Mouse (Mus musculus) CH12.LX (cell line): ENCODE results near the gene B230217C12Rik. TPM values are rescaled to one million over a fixed set of nuclear protein-coding genes. Genes with fewer than 3 reads are reported as not detected.

Experiments
- DNase-seq: peaks from one replicate; pipeline ENCODE4 v3.0.0-alpha.2; 2013; ENCODE audit errors: extremely low read depth
- H3K27ac ChIP-seq: 2 replicates; pipeline ENCODE4 v1.5.1; 2012; ENCODE audit warnings: low read depth, mild to moderate bottlenecking, control low read depth, moderate library complexity; ENCODE audit not compliant: insufficient read depth
- H3K27me3 ChIP-seq: replicated peaks from 2 replicates; pipeline ENCODE3; 2012; ENCODE audit warnings: inconsistent platforms
- H3K36me3 ChIP-seq, 2 experiments: replicated peaks in 1 of 2; 2 replicates each; pipeline versions ENCODE3 to v1.6.1; 2012; ENCODE audit warnings: inconsistent platforms in 1 of 2, low read length in 1 of 2, mild to moderate bottlenecking in 1 of 2, mixed read lengths in 1 of 2, moderate library complexity in 1 of 2; ENCODE audit not compliant: control insufficient read depth in 1 of 2, insufficient read depth in 1 of 2
- H3K4me1 ChIP-seq, 2 experiments: 2 replicates each; pipeline ENCODE4 v1.6.1; 2012; ENCODE audit warnings: inconsistent platforms in 1 of 2, moderate library complexity in 1 of 2; ENCODE audit not compliant: insufficient read depth in 2 of 2, control insufficient read depth in 1 of 2
- H3K4me2 ChIP-seq: 2 replicates; pipeline ENCODE4 v1.6.1; 2012; ENCODE audit warnings: low read depth, mild to moderate bottlenecking, control low read depth; ENCODE audit not compliant: poor library complexity, insufficient read depth, severe bottlenecking
- H3K4me3 ChIP-seq, 3 experiments: fragments of 150-350 bp in 1 of 3; sonication (generic) in 1 of 3; replicated peaks in 1 of 3; 2 replicates each; pipeline versions ENCODE3 to v1.5.1; 2011 to 2012; ENCODE audit warnings: low read depth in 2 of 3, low read length in 2 of 3, mild to moderate bottlenecking in 2 of 3, moderate library complexity in 2 of 3, control low read depth in 1 of 3, improper control_type of control experiment in 1 of 3, inconsistent platforms in 1 of 3, mixed read lengths in 1 of 3; ENCODE audit not compliant: poor library complexity in 1 of 3
- H3K79me2 ChIP-seq: replicated peaks from 2 replicates; pipeline ENCODE4 v1.6.1; 2012; ENCODE audit warnings: mild to moderate bottlenecking, moderate library complexity; ENCODE audit not compliant: control insufficient read depth, poor library complexity, insufficient read depth, severe bottlenecking; ENCODE audit errors: extremely low read depth
- H3K9ac ChIP-seq: 2 replicates; pipeline ENCODE4 v1.6.1; 2012; ENCODE audit warnings: low read depth, mild to moderate bottlenecking, control low read depth, moderate library complexity; ENCODE audit not compliant: insufficient read depth
- H3K9me3 ChIP-seq: replicated peaks from 2 replicates; pipeline ENCODE3; 2012; ENCODE audit warnings: low read length, inconsistent platforms, mixed read lengths
- CHD1 ChIP-seq: IDR thresholded peaks from 2 replicates; pipeline ENCODE4 v1.6.1; 2012; ENCODE audit warnings: low read depth, low read length, improper control_type of control experiment, inconsistent platforms
- CHD2 ChIP-seq: IDR thresholded peaks from 2 replicates; pipeline ENCODE4 v1.6.1; 2011; ENCODE audit warnings: low read length, improper control_type of control experiment
- E2F4 ChIP-seq: IDR thresholded peaks from 2 replicates; pipeline ENCODE4 v1.6.1; 2011; ENCODE audit warnings: low read depth, low read length, improper control_type of control experiment; ENCODE audit not compliant: insufficient replicate concordance
- ELF1 ChIP-seq: IDR thresholded peaks from 2 replicates; pipeline ENCODE4 v1.6.1; 2014; ENCODE audit warnings: low read depth, mild to moderate bottlenecking, inconsistent platforms, low read length, improper control_type of control experiment
- EP300 ChIP-seq: IDR thresholded peaks from 2 replicates; pipeline ENCODE4 v1.6.1; 2011; ENCODE audit warnings: low read length, improper control_type of control experiment
- HCFC1 ChIP-seq: IDR thresholded peaks from 2 replicates; pipeline ENCODE4 v1.6.1; 2012; ENCODE audit warnings: low read depth, mild to moderate bottlenecking, inconsistent platforms, low read length, improper control_type of control experiment
- IRF4 ChIP-seq: IDR thresholded peaks from 2 replicates; pipeline ENCODE4 v1.6.1; 2014; ENCODE audit warnings: low read depth, mild to moderate bottlenecking, inconsistent platforms, low read length, improper control_type of control experiment
- KAT2A ChIP-seq: IDR thresholded peaks from 2 replicates; pipeline ENCODE4 v1.6.1; 2012; ENCODE audit warnings: low read length, improper control_type of control experiment, inconsistent platforms; ENCODE audit not compliant: insufficient replicate concordance
- MAFK ChIP-seq: IDR thresholded peaks from 2 replicates; pipeline ENCODE4 v1.6.1; 2011; ENCODE audit warnings: low read length, improper control_type of control experiment; ENCODE audit not compliant: insufficient replicate concordance
- MAZ ChIP-seq: IDR thresholded peaks from 2 replicates; pipeline ENCODE4 v1.6.1; 2012; ENCODE audit warnings: low read depth, mild to moderate bottlenecking, inconsistent platforms, low read length, improper control_type of control experiment, moderate library complexity
- MXI1 ChIP-seq: IDR thresholded peaks from 2 replicates; pipeline ENCODE4 v1.6.1; 2011; ENCODE audit warnings: mild to moderate bottlenecking, low read depth, low read length, improper control_type of control experiment
- MYC ChIP-seq: IDR thresholded peaks from 2 replicates; pipeline ENCODE4 v1.6.1; 2011; ENCODE audit warnings: low read depth, mild to moderate bottlenecking, improper control_type of control experiment, low read length
- NELFE ChIP-seq: IDR thresholded peaks from 2 replicates; pipeline ENCODE4 v1.6.1; 2011; ENCODE audit warnings: low read depth, low read length, improper control_type of control experiment
- RAD21 ChIP-seq: IDR thresholded peaks from 2 replicates; pipeline ENCODE4 v1.6.1; 2011; ENCODE audit warnings: low read depth, mild to moderate bottlenecking, low read length, improper control_type of control experiment, moderate library complexity
- SIN3A ChIP-seq: IDR thresholded peaks from 2 replicates; pipeline ENCODE4 v1.6.1; 2012; ENCODE audit warnings: low read length, improper control_type of control experiment, inconsistent platforms
- TBP ChIP-seq: conservative IDR thresholded peaks from 2 replicates; pipeline ENCODE4 v1.6.1; 2011; ENCODE audit warnings: low read depth, low read length, improper control_type of control experiment
- UBTF ChIP-seq: IDR thresholded peaks from 2 replicates; pipeline ENCODE4 v1.6.1; 2012; ENCODE audit warnings: low read depth, mild to moderate bottlenecking, inconsistent platforms, low read length, improper control_type of control experiment, moderate library complexity
- USF1 ChIP-seq: IDR thresholded peaks from 2 replicates; pipeline ENCODE4 v1.6.1; 2014; ENCODE audit warnings: low read depth, mild to moderate bottlenecking, inconsistent platforms, low read length, improper control_type of control experiment
- ZC3H11A ChIP-seq: IDR thresholded peaks from 2 replicates; pipeline ENCODE4 v1.6.1; 2012; ENCODE audit warnings: low read depth, mild to moderate bottlenecking, inconsistent platforms, low read length, improper control_type of control experiment
- ZKSCAN1 ChIP-seq: IDR thresholded peaks from 2 replicates; pipeline ENCODE4 v1.6.1; 2012; ENCODE audit warnings: low read depth, inconsistent platforms, low read length, improper control_type of control experiment, borderline replicate concordance
- dilution Hi-C: fragments of 300-500 bp; cut with MboI; formaldehyde crosslinking; loops from 2 replicates; pipeline ENCODE4 v1.14.3; 2020; ENCODE audit warnings: low sequenced_read_pairs; ENCODE audit not compliant: extremely low pct_unique_long_range_greater_than_20kb, extremely low pct_ligation_motif_present
- in situ Hi-C: fragments of 300-500 bp; cut with MboI; formaldehyde crosslinking; loops from 3 replicates; pipeline ENCODE4 v1.14.3; 2019; ENCODE audit warnings: low sequenced_read_pairs, low pct_ligation_motif_present, low pct_unique_long_range_greater_than_20kb, mixed read lengths
- polyA plus RNA-seq: library from polyadenylated mRNA; unstranded; fragments of >175 nt; gene quantifications from 2 replicates; pipeline ENCODE4 v1.2.1, GENCODE M21; 2012; ENCODE audit warnings: low read depth; ENCODE audit not compliant: insufficient read length
- total RNA-seq, 2 experiments: library from RNA; depleted of rRNA; stranded (reverse); fragments of 300-350 nt in 1 of 2; fragments of >200 nt in 1 of 2; gene quantifications; 2 replicates each; pipeline ENCODE4 v1.2.3; 2012 to 2014

The B230217C12Rik gene
- total and polyA plus RNA-seq, 3 experiments: 4.6 to 14.0 (median 11.9) TPM

- in situ Hi-C loops (no loop called here), dilution Hi-C loops (no loop called here)
- peaks cover 0 to 82% of the 10 kb centered on the region in 2 experiments for H3K36me3 ChIP-seq
Observed at GRCm38 (mm10) chr11:97813746-97814515, 26.6 kb upstream of the B230217C12Rik start.

GRCm38 (mm10) chr11:97815736-97816135 is 24.8 kb upstream of the B230217C12Rik start:
- H3K36me3 ChIP-seq: peaks cover 0 to 79% of the 10 kb centered on the region in 2 experiments

More at GRCm38 (mm10) chr11:97813746-97814515, 26.6 kb upstream of the B230217C12Rik start:
- no peaks in the 10 kb centered on the region for H3K27me3 ChIP-seq
- DNase-seq: no peak
- no peaks in the 10 kb centered on the region for H3K79me2 ChIP-seq
- no peak overlapping the region for H3K9ac ChIP-seq
- H3K27ac ChIP-seq: no peak overlapping the region
- peaks cover 10 to 70% of the 10 kb centered on the region in 2 experiments for H3K4me1 ChIP-seq
- H3K4me2 ChIP-seq: no peak overlapping the region
- no peak for TF ChIP-seq RAD21
- TF ChIP-seq MAZ: no peak
- no peak for TF ChIP-seq MXI1
- H3K9me3 ChIP-seq: no peaks in the 10 kb centered on the region
- no peak overlapping the region for H3K4me3 ChIP-seq

GRCm38 (mm10) chr11:97816176-97816575 is 24.4 kb upstream of the B230217C12Rik start:
- Histone ChIP-seq H3K9ac (no peak overlapping the region), H3K27me3 (no peaks in the 10 kb centered on the region), H3K4me2 (no peak overlapping the region), H3K36me3 (peaks cover 0 to 81% of the 10 kb centered on the region in 2 experiments), H3K79me2 (no peaks in the 10 kb centered on the region), H3K9me3 (no peaks in the 10 kb centered on the region), H3K27ac (no peak overlapping the region), H3K4me1 (peaks cover 12 to 73% of the 10 kb centered on the region in 2 experiments), H3K4me3 (no peak overlapping the region)
- in situ Hi-C loops (no loop called here), dilution Hi-C loops (no loop called here)
- TF ChIP-seq CHD1 (no peak), CHD2 (no peak), MAZ (no peak), HCFC1 (no peak), ZC3H11A (no peak)
- no peak for DNase-seq

More at GRCm38 (mm10) chr11:97815736-97816135, 24.8 kb upstream of the B230217C12Rik start:
- DNase-seq: no peak
- no peaks in the 10 kb centered on the region for H3K79me2 ChIP-seq
- no peak overlapping the region for H3K4me3 ChIP-seq
- in situ Hi-C loops (no loop called here), dilution Hi-C loops (no loop called here)
- H3K9ac ChIP-seq: no peak overlapping the region
- TF ChIP-seq MAFK: no peak
- TF ChIP-seq IRF4: no peak
- TF ChIP-seq SIN3A: no peak
- no peak for TF ChIP-seq NELFE
- no peak for TF ChIP-seq ZKSCAN1
- TF ChIP-seq TBP: no peak
- no peak for TF ChIP-seq CHD1
- TF ChIP-seq E2F4: no peak
- no peak for TF ChIP-seq ELF1
- no peak for TF ChIP-seq UBTF
- no peak for TF ChIP-seq HCFC1
- no peak for TF ChIP-seq MYC
- TF ChIP-seq USF1: no peak
- TF ChIP-seq KAT2A: no peak
- TF ChIP-seq EP300: no peak
- no peaks in the 10 kb centered on the region for H3K27me3 ChIP-seq
- H3K9me3 ChIP-seq: no peaks in the 10 kb centered on the region
- H3K4me1 ChIP-seq: peaks cover 9 to 69% of the 10 kb centered on the region in 2 experiments
- H3K4me2 ChIP-seq: no peak overlapping the region
- no peak overlapping the region for H3K27ac ChIP-seq
